Mouse (Mus musculus): ENCODE measurements at regions not wholly inside any gene's neighbourhood (a gene's known extent, or its start where the extent isn't known, plus 50 kb on each side); places are given as distances from the start of the nearest gene placed in this dataset.
A peak's percentile ranks its signal among the peaks of the same experiment; 100 is the strongest.

- DNase-seq: no peak
These were observed 1132.3 kb downstream of the Gsdmc2 start for GRCm38 (mm10) chr15:62712543-62713131.

GRCm38 (mm10) chr15:62712060-62712542 is 1132.9 kb downstream of the Gsdmc2 start:
- DNase-seq: no peak

- DNase-seq: peak; percentile 2 to 6
These were observed 1135.4 kb downstream of the Gsdmc2 start for GRCm38 (mm10) chr15:62709546-62709945.

- no peak for DNase-seq
These were observed 1146.4 kb downstream of the Gsdmc2 start for GRCm38 (mm10) chr15:62698559-62698958.

- DNase-seq: no peak
These were observed 1150.2 kb downstream of the Gsdmc2 start for GRCm38 (mm10) chr15:62694734-62695133.

- no peak for DNase-seq
These were observed 1151.3 kb downstream of the Gsdmc2 start for GRCm38 (mm10) chr15:62693671-62694070.

GRCm38 (mm10) chr15:62673410-62673809 is 1171.6 kb downstream of the Gsdmc2 start:
- DNase-seq: no peak

- DNase-seq: no peak
These were observed 1175.0 kb downstream of the Gsdmc2 start for GRCm38 (mm10) chr15:62670026-62670425.

- no peak for DNase-seq
These were observed 1185.9 kb downstream of the Gsdmc2 start for GRCm38 (mm10) chr15:62659096-62659495.

GRCm38 (mm10) chr15:62658695-62659094 is 1186.3 kb downstream of the Gsdmc2 start:
- DNase-seq: no peak

GRCm38 (mm10) chr15:62646476-62647168 is 1198.4 kb downstream of the Gsdmc2 start:
- no peak for DNase-seq

GRCm38 (mm10) chr15:62644744-62645143 is 1200.2 kb downstream of the Gsdmc2 start:
- no peak for DNase-seq

GRCm38 (mm10) chr15:62644296-62644695 is 1200.7 kb downstream of the Gsdmc2 start:
- no peak for DNase-seq

GRCm38 (mm10) chr15:62641051-62641710 is 1203.8 kb downstream of the Gsdmc2 start:
- no peak for DNase-seq

- no peak for DNase-seq
These were observed 1219.6 kb downstream of the Gsdmc2 start for GRCm38 (mm10) chr15:62625406-62625805.

- no peak for DNase-seq
These were observed 1228.9 kb downstream of the Gsdmc2 start for GRCm38 (mm10) chr15:62616042-62616441.

GRCm38 (mm10) chr15:62596735-62597134 is 1248.2 kb downstream of the Gsdmc2 start:
- DNase-seq: no peak

GRCm38 (mm10) chr15:62588580-62588979 is 1256.4 kb downstream of the Gsdmc2 start:
- no peak for DNase-seq

- no peak for DNase-seq
These were observed 1266.2 kb downstream of the Gsdmc2 start for GRCm38 (mm10) chr15:62578788-62579187.

- no peak for DNase-seq
These were observed 1269.2 kb downstream of the Gsdmc2 start for GRCm38 (mm10) chr15:62575791-62576190.

GRCm38 (mm10) chr15:62571803-62572202 is 1273.2 kb downstream of the Gsdmc2 start:
- peak; percentile 82 to 86 for DNase-seq

GRCm38 (mm10) chr15:62568788-62569713 is 1275.9 kb downstream of the Gsdmc2 start:
- DNase-seq: peak in 1 of 2 experiments; percentile 5

GRCm38 (mm10) chr15:62567431-62567830 is 1277.5 kb downstream of the Gsdmc2 start:
- DNase-seq: no peak

All from cerebellum, adult 18-20 months (tissue).